Mouse (Mus musculus) heart, postnatal 14 days (tissue): ENCODE measurements at regions not wholly inside any gene's neighbourhood (a gene's known extent, or its start where the extent isn't known, plus 50 kb on each side); places are given as distances from the start of the nearest gene placed in this dataset.
"Not testable (repeated sequence)": the region's sequence is repeated elsewhere in the genome, so short reads cannot be mapped to it uniquely, and the experiment has no call there.

Source experiments
- DNase-seq, 2 experiments: peaks; one replicate each; pipeline ENCODE4 v3.0.0; 2021 to 2022
- intact Hi-C: fragments of 180-260 bp; cut with DNase I; formaldehyde crosslinking; loops from one replicate; pipeline ENCODE4 v1.15.1; 2025

GRCm38 (mm10) chr12:10445738-10446137 is 55.2 kb downstream of the Rdh14 start:
- DNase-seq, result no peak
- intact Hi-C loops, result no loop called here

DNA sequence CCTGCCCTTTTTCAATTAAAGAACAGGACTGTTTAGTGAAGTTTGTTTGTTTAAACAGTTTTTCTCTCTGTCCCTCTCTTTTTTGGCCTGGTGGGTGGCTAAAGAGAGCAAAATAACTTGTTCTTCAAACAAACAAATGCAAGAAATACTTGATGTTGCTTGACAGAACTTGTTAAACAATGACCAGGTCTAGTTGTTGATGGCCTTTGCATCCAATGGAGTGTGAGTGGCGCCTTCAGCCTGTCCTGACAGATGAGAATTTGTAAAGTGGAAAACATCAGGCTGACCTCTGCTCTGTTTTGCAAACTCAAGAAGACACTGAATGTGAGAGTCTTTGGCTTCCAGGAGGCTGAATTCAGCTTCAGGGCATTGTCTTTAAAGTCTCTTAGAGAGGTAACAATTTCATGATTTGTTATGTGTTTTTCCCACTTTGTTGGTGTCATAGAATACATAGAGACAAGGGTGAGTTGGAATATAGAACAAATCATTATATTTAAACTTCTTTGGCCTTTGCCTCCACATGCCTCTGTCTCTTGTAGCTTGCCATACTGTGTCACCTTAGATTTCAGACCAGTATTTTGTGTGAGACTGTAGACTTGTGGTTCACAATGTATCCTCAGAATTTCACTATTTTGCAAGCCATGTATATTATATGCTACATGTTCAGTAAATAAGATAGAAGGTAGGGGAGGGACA is 67.5 kb downstream of the Rdh14 start:
- intact Hi-C loops, result no loop called here
- DNase-seq, result no peak

- no peak for DNase-seq
These were observed 71.2 kb downstream of the Rdh14 start for GRCm38 (mm10) chr12:10461796-10462195.

DNA sequence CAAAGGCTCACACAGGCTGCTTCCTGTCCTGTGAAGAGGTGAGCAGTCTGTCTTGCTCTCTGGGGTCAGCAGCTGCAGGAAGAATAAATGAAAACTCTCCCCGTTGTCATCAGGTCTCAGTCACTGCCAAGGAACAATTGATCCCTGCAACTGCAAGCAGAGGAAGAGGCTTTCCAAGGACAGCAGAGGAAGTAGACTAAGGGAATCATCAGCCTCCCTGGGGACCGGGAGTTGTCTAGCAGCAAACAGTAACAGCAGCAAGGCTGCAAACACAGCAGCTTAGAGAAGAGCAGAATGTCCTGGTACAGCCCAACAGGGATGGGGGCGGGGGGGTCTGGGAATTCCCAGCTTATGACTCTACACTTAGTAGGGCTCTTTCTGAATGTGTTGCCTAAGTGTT is 72.4 kb downstream of the Rdh14 start:
- DNase-seq, result peak; percentile 35 to 38
- intact Hi-C loops, result no loop called here

More at GRCm38 (mm10) chr12:10461796-10462195, 71.2 kb downstream of the Rdh14 start:
- intact Hi-C loops, result no loop called here

GRCm38 (mm10) chr12:10473986-10474385 is 83.4 kb downstream of the Rdh14 start:
- intact Hi-C loops, result no loop called here
- peak in 1 of 2 experiments; percentile 17 for DNase-seq

- no peak for DNase-seq
- intact Hi-C loops, result no loop called here
These were observed 90.2 kb downstream of the Rdh14 start for GRCm38 (mm10) chr12:10480781-10481180.

GRCm38 (mm10) chr12:10482294-10483010 is 91.9 kb downstream of the Rdh14 start:
- intact Hi-C loops, result no loop called here
- DNase-seq, result no peak

DNA sequence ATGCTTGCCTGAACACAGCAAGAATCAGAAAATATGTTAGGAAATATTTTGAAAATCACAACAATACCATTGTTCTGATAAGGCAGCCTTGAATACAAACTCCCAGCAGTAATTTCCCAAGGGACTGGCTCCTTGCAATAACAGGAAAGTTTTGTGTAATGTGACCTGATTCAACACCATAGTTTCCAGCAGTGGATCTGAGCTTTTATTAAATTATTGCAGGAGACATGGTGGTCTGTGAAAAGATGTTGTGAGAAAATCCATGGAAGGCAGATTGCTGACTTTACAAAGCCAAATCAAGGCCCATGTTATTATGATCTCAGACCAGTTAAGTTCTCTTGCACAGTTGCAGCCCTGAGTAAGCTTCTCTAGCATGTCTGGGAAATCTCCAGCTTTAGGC is 116.1 kb downstream of the Rdh14 start:
- intact Hi-C loops, result no loop called here
- DNase-seq, result no peak

- intact Hi-C loops, result no loop called here
- no peak for DNase-seq
These were observed 123.0 kb downstream of the Rdh14 start for GRCm38 (mm10) chr12:10513526-10513925.

DNA sequence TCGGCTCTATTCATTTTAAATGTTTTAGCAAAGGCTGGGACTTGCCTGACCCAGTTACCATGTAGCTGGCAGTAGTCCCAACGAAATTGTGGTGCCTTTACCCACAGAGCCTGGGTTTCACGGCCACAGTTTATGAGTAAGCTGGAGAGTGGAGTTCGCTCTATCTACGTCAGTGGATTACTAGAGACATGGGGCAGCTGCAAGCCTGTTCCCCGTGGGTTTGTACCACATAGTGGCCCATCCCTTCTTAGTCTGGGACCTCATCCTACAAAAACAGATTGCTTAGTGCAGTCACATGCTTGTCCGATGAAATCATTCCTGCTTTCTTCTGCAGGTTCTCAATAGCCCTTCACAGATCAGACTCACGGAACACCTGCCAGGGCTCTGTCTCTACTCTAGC is 123.7 kb downstream of the Rdh14 start:
- intact Hi-C loops, result no loop called here
- DNase-seq, result peak; percentile 31 to 32

DNA sequence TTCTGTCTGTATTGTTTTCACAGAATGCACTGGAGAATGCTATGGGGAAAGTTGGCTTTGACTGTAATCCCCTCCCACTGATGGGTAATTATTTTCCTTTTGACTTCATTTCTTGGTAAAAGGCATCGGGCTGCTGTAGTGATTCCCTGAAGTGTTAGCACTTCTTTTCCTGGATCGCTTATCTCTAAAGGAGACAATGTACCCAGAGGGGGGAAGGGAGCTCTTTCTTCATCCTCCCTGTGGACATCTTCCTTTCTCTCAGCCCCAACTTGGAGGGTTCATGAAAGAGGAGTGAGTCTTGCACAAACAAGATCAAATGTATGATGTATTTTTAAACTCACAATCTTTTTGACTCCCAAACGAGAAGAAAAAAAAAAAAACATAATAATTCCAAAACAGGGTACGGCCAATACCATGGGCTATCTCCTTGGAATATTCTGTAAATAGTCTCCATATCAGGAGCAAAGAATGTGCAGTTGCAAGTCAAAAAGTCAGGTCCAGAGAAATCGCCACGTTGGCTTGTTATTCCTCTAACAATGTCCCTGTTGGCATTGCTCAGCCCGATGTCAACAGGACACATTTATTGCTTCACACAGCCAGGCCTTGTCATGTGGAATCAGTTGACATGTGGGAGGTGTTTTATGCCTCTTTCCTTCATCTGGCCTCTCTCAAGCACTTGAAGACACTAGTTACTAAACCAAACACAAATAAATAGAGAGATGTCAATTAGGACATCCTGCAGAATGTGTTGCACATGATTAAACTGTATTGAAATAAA is 134.1 kb downstream of the Rdh14 start:
- intact Hi-C loops, result no loop called here
- peak; percentile 29 to 57 for DNase-seq

- intact Hi-C loops, result no loop called here
- DNase-seq, result no peak
These were observed 135.4 kb downstream of the Rdh14 start for GRCm38 (mm10) chr12:10525934-10526333.

DNA sequence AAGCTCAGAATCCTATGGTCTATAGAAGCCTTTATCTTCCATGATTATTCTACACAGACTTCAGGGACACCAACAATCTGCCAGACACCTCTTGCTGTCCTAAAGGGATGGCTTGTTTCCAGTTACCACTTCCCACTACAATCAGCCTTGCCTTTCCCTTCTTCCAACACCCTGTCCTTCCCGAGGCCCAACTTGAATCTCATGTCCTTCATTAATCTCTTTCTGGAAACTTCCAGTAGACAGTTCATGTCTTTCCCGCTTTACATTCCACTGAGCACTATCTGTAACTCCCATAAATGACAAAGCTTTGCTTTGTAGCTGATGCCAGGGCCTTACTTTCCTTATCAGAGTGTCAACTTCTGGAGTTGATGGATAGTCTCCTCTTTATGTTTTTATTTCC is 138.5 kb downstream of the Rdh14 start:
- intact Hi-C loops, result no loop called here
- no peak for DNase-seq

GRCm38 (mm10) chr12:10530996-10531395 is 140.4 kb downstream of the Rdh14 start:
- no peak for DNase-seq
- intact Hi-C loops, result no loop called here

DNA sequence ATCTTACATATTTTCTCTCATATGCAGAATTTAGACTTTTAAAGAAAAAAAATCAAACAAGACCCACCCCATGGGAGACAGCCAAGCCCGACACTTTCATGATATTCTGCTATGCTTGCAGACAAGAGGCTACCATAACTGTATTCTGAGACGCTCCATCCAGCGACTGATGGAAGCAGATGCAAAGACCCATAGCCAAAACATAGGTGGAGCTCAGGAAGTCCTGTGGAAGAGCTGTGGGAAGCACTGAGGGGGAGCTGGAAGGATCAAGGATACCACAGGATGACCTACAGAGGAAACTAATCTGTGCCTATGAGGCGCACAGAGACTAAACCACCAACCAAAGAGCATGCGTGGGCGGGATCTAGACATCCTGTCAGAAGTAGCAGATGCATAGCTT is 143.4 kb downstream of the Rdh14 start:
- DNase-seq, result no peak
- intact Hi-C loops, result loop anchor here (2.0 kb wide), 1 partner anchor 1481 kb away; no protein-coding TSS in a partner anchor

DNA sequence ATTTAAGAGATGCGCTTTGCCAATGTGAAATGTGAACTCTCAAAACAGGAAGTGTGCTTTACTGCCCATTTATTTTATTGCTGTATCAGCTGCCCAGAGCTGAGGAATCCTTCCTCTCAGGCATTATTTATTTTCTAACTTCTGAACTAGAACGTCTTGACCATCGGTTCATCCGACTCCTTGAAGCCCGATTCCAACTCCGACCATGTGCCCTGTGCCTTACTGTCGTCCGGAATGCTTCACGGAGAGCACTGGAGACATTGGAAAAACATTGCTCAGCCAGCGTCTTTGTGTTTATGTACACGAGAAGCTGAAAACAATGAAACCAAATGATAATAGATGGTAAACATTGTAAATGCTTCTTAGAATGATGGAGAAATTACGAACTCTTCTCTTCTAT is 145.7 kb downstream of the Rdh14 start:
- intact Hi-C loops, result loop anchor here (5.0 kb wide), 1 partner anchor 99 kb away; no protein-coding TSS in a partner anchor
- DNase-seq, result no peak

- intact Hi-C loops, result loop anchor here (1.0 to 5.0 kb wide), 2 partner anchors 100 to 968 kb away; no protein-coding TSS in a partner anchor
- DNase-seq, result peak; percentile 62 to 77
These were observed 146.5 kb downstream of the Rdh14 start for GRCm38 (mm10) chr12:10537069-10537468.

- no peak for DNase-seq
- intact Hi-C loops, result no loop called here
These were observed 159.1 kb downstream of the Rdh14 start for GRCm38 (mm10) chr12:10549481-10550201.

DNA sequence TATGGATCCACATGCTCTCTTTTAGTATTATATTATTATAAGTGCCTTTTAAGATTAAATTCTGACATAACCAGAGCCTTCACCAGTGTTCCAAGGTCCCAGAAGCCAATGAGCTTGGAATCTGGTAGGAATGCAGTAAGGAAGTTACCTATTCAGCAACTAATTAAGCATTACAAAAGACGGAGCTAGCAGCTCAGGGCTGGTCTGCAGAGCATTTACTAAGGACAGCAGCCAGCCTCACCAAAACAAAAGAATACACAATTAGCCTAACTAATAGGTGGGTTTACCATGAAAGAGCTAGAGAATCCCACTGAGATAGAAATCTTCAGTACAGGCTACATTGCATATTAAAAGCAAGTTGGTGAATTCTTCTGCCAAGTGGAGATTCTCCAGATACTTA is 164.1 kb downstream of the Rdh14 start:
- DNase-seq, intact Hi-C loops: not testable (repeated sequence)

DNA sequence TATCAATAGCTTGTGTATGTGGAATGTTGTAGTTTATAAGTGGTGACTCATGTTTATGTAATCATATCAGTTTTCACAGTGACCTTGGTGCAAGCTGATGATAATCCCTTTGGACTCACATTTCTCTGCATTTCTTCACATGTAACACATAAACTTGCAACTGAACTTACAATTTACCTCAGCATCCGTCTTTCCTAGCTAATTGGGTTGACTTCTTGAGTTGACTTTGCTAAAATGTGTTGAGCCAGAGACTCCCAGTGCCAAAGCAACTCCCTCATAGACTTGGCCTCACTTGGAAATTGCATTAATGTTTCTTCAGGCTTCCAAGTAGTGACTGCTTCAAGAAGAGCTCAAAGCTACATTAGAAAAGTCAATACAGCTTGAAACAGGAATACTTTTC is 172.4 kb downstream of the Rdh14 start:
- no peak for DNase-seq
- intact Hi-C loops, result no loop called here

DNA sequence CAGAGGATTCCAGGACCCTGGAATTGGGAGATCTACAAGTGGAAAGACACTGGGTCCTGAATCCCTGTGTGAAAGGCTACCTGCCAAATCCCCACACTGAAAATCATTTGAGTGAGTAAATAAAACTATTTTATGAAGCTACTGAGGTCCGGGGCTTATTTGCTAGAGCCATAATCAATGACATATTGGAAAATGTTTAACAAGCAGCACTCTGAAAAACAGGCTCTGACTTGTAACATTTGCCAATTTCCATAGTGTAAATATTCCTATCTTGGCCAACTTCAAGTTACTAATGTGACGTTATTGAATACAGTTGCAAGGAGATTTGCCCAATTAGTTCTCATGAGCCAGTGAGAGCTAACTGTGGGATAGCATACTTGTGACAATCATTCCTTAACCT is 177.3 kb downstream of the Rdh14 start:
- intact Hi-C loops, result no loop called here
- no peak for DNase-seq
